Mouse (Mus musculus) C2C12 (cell line): ENCODE measurements around the gene Prss12.

Experiments
- CTCF ChIP-seq: IDR thresholded peaks from one replicate; pipeline ENCODE4 v1.5.1; 2011; ENCODE audit not compliant: control insufficient read depth, insufficient read depth, insufficient read length
- USF1 ChIP-seq: IDR thresholded peaks from one replicate; pipeline ENCODE4 v1.6.1; 2011; ENCODE audit warnings: low read depth, mild to moderate bottlenecking, control low read depth, moderate library complexity

GRCm38 (mm10) chr3:123425647-123426046 lies 21.1 kb upstream of the Prss12 start:
- TF ChIP-seq CTCF, result no peak
- no peak for TF ChIP-seq USF1
